Mouse (Mus musculus) olfactory bulb, adult 2 months (tissue): Measurements from ENCODE around the gene Crtac1.

ENCODE experiments used
- CTCF ChIP-seq: fragments of 200-500 bp; IDR thresholded peaks from 2 replicates; pipeline ENCODE4 v1.5.1; 2012; ENCODE audit warnings: low read depth, mild to moderate bottlenecking, low read length, moderate library complexity; ENCODE audit not compliant: insufficient read depth
- POLR2A ChIP-seq: fragments of 200-500 bp; IDR thresholded peaks from 2 replicates; pipeline ENCODE4 v1.6.1; 2012; ENCODE audit warnings: mild to moderate bottlenecking, low read depth, low read length, moderate library complexity; ENCODE audit not compliant: insufficient read depth

DNA sequence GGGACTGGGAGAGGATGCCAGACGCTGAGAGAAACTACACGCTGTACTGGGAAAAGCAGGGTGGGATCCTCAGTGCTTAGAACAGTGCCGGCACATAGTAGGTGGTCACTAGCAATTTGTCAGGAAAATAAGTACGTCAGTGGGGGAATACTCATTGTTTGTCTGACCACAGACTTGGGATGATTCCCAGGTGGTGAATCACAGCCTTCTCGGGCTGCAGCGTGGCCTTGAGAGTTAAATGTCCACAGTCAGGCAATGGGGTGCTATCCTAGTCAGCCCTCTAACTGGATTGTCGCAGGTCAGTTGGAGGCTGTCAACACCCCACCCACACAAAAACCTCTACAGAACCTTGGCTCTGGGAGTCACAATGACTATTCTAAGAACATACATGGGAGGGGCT, 100.1 kb downstream of the Crtac1 start:
- no peak for TF ChIP-seq POLR2A
- no peak for TF ChIP-seq CTCF
